Mouse (Mus musculus): ENCODE measurements around the gene Klhl35.

- TF ChIP-seq CTCF (IDR thresholded peaks at IDR 0.05; ENCODE audit: insufficient read depth, low read length), result no peak
- TF ChIP-seq POLR2A (IDR thresholded peaks at IDR 0.05; ENCODE audit: borderline replicate concordance, extremely low read depth, low read depth, low read length), result no peak
Measured at GRCm38 (mm10) chr7:99449063-99449462, 16.7 kb upstream of the Klhl35 start.
